Mouse (Mus musculus): ENCODE data around the gene Ptov1. TPM values are rescaled to one million over a fixed set of nuclear protein-coding genes. Genes with fewer than 3 reads are reported as not detected.

Gene Ptov1
- total and polyA plus RNA-seq, 3 experiments: 33.2 to 145 (median 75.4) TPM

- ATAC-seq (ENCODE audit: extremely low read depth, insufficient number of reproducible peaks, low FRiP score, poor library complexity, severe bottlenecking): no peak
- Histone ChIP-seq H3K27me3 (ENCODE audit: insufficient read depth, low read length) (no peaks in the 10 kb centered on the region), H3K4me3 (ENCODE audit: low read depth, low read length) (peak overlapping the region; percentile 91), H3K4me1 (ENCODE audit: insufficient read depth, low read depth, low read length) (peaks cover 65% of the 10 kb centered on the region), H3K9me3 (replicated peaks) (no peaks in the 10 kb centered on the region), H3K36me3 (replicated peaks) (peaks cover 46% of the 10 kb centered on the region)
- DNase-seq (ENCODE audit: low spot score): peak; percentile 16
- TF ChIP-seq CTCF (IDR thresholded peaks at IDR 0.05; ENCODE audit: low read depth, low read length): no peak
- no peak for TF ChIP-seq TAL1 (conservative IDR thresholded peaks at IDR 0.05; ENCODE audit: low read depth, low read length)
- TF ChIP-seq GATA2 (IDR thresholded peaks at IDR 0.05; ENCODE audit: borderline replicate concordance, low read depth, low read length): no peak
- TF ChIP-seq POLR2AphosphoS5 (IDR thresholded peaks at IDR 0.05; ENCODE audit: insufficient replicate concordance, low read depth, low read length): no peak
- no peak for TF ChIP-seq GATA1 (IDR thresholded peaks at IDR 0.05; ENCODE audit: borderline replicate concordance, low read length)
Observed at GRCm38 (mm10) chr7:44891611-44892010, 22.0 kb upstream of the Ptov1 start.

- no peak for ATAC-seq (ENCODE audit: extremely low read depth, insufficient number of reproducible peaks, low FRiP score, poor library complexity, severe bottlenecking)
- peaks cover 55% of the 10 kb centered on the region for H3K36me3 ChIP-seq (replicated peaks)
- no peaks in the 10 kb centered on the region for H3K9me3 ChIP-seq (replicated peaks)
- DNase-seq (ENCODE audit: low spot score): no peak
- H3K27me3 ChIP-seq (ENCODE audit: insufficient read depth, low read length): no peaks in the 10 kb centered on the region
- peaks cover 63% of the 10 kb centered on the region for H3K4me1 ChIP-seq (ENCODE audit: insufficient read depth, low read depth, low read length)
- TF ChIP-seq CTCF (IDR thresholded peaks at IDR 0.05; ENCODE audit: low read depth, low read length) (no peak), POLR2AphosphoS5 (IDR thresholded peaks at IDR 0.05; ENCODE audit: insufficient replicate concordance, low read depth, low read length) (no peak), GATA2 (IDR thresholded peaks at IDR 0.05; ENCODE audit: borderline replicate concordance, low read depth, low read length) (no peak), TAL1 (conservative IDR thresholded peaks at IDR 0.05; ENCODE audit: low read depth, low read length) (no peak)
- H3K4me3 ChIP-seq (ENCODE audit: low read depth, low read length): peak overlapping the region; percentile 11; the same call in 1 of the 2 replicates
Observed at GRCm38 (mm10) chr7:44890737-44891136, 21.1 kb upstream of the Ptov1 start.

GRCm38 (mm10) chr7:44890180-44890579 lies 20.6 kb upstream of the Ptov1 start:
- peaks cover 60% of the 10 kb centered on the region for H3K36me3 ChIP-seq (replicated peaks)
- peaks cover 57% of the 10 kb centered on the region for H3K4me1 ChIP-seq (ENCODE audit: insufficient read depth, low read depth, low read length)
- H3K9me3 ChIP-seq (replicated peaks): no peaks in the 10 kb centered on the region
- DNase-seq (ENCODE audit: low spot score) (no peak), ATAC-seq (ENCODE audit: extremely low read depth, insufficient number of reproducible peaks, low FRiP score, poor library complexity, severe bottlenecking) (no peak)
- TF ChIP-seq POLR2AphosphoS5 (IDR thresholded peaks at IDR 0.05; ENCODE audit: insufficient replicate concordance, low read depth, low read length) (no peak), CTCF (IDR thresholded peaks at IDR 0.05; ENCODE audit: low read depth, low read length) (no peak), GATA2 (IDR thresholded peaks at IDR 0.05; ENCODE audit: borderline replicate concordance, low read depth, low read length) (no peak), TAL1 (conservative IDR thresholded peaks at IDR 0.05; ENCODE audit: low read depth, low read length) (no peak), GATA1 (IDR thresholded peaks at IDR 0.05; ENCODE audit: borderline replicate concordance, low read length) (no peak)
- H3K27me3 ChIP-seq (ENCODE audit: insufficient read depth, low read length): no peaks in the 10 kb centered on the region
- H3K4me3 ChIP-seq (ENCODE audit: low read depth, low read length): no peak overlapping the region; the same call in 1 of the 2 replicates

GRCm38 (mm10) chr7:44888256-44889105 lies 18.9 kb upstream of the Ptov1 start:
- Histone ChIP-seq H3K4me3 (ENCODE audit: low read depth, low read length) (no peak overlapping the region), H3K36me3 (replicated peaks) (peaks cover 75% of the 10 kb centered on the region), H3K4me1 (ENCODE audit: insufficient read depth, low read depth, low read length) (peaks cover 51% of the 10 kb centered on the region), H3K27me3 (ENCODE audit: insufficient read depth, low read length) (no peaks in the 10 kb centered on the region), H3K9me3 (replicated peaks) (no peaks in the 10 kb centered on the region)
- no peak for ATAC-seq (ENCODE audit: extremely low read depth, insufficient number of reproducible peaks, low FRiP score, poor library complexity, severe bottlenecking)
- TF ChIP-seq GATA1 (IDR thresholded peaks at IDR 0.05; ENCODE audit: borderline replicate concordance, low read length) (no peak), GATA2 (IDR thresholded peaks at IDR 0.05; ENCODE audit: borderline replicate concordance, low read depth, low read length) (no peak), POLR2AphosphoS5 (IDR thresholded peaks at IDR 0.05; ENCODE audit: insufficient replicate concordance, low read depth, low read length) (no peak), CTCF (IDR thresholded peaks at IDR 0.05; ENCODE audit: low read depth, low read length) (no peak), TAL1 (conservative IDR thresholded peaks at IDR 0.05; ENCODE audit: low read depth, low read length) (no peak)
- no peak for DNase-seq (ENCODE audit: low spot score)

- DNase-seq (ENCODE audit: low spot score): no peak
- no peak for ATAC-seq (ENCODE audit: extremely low read depth, insufficient number of reproducible peaks, low FRiP score, poor library complexity, severe bottlenecking)
- TF ChIP-seq CTCF (IDR thresholded peaks at IDR 0.05; ENCODE audit: low read depth, low read length) (no peak), GATA2 (IDR thresholded peaks at IDR 0.05; ENCODE audit: borderline replicate concordance, low read depth, low read length) (no peak), TAL1 (conservative IDR thresholded peaks at IDR 0.05; ENCODE audit: low read depth, low read length) (no peak), POLR2AphosphoS5 (IDR thresholded peaks at IDR 0.05; ENCODE audit: insufficient replicate concordance, low read depth, low read length) (no peak), GATA1 (IDR thresholded peaks at IDR 0.05; ENCODE audit: borderline replicate concordance, low read length) (no peak)
- peaks cover 44% of the 10 kb centered on the region for H3K4me1 ChIP-seq (ENCODE audit: insufficient read depth, low read depth, low read length)
- no peak overlapping the region for H3K4me3 ChIP-seq (ENCODE audit: low read depth, low read length)
- no peaks in the 10 kb centered on the region for H3K27me3 ChIP-seq (ENCODE audit: insufficient read depth, low read length)
- peaks cover 90% of the 10 kb centered on the region for H3K36me3 ChIP-seq (replicated peaks)
- H3K9me3 ChIP-seq (replicated peaks): no peaks in the 10 kb centered on the region
Observed at GRCm38 (mm10) chr7:44886964-44887363, 17.4 kb upstream of the Ptov1 start.

- Histone ChIP-seq H3K4me1 (ENCODE audit: insufficient read depth, low read depth, low read length) (peaks cover 26% of the 10 kb centered on the region), H3K4me3 (ENCODE audit: low read depth, low read length) (no peak overlapping the region), H3K36me3 (replicated peaks) (peaks cover 98% of the 10 kb centered on the region), H3K27me3 (ENCODE audit: insufficient read depth, low read length) (no peaks in the 10 kb centered on the region), H3K9me3 (replicated peaks) (no peaks in the 10 kb centered on the region)
- DNase-seq (ENCODE audit: low spot score) (no peak), ATAC-seq (ENCODE audit: extremely low read depth, insufficient number of reproducible peaks, low FRiP score, poor library complexity, severe bottlenecking) (no peak)
- TF ChIP-seq GATA2 (IDR thresholded peaks at IDR 0.05; ENCODE audit: borderline replicate concordance, low read depth, low read length): no peak
- TF ChIP-seq CTCF (IDR thresholded peaks at IDR 0.05; ENCODE audit: low read depth, low read length): no peak
- no peak for TF ChIP-seq POLR2AphosphoS5 (IDR thresholded peaks at IDR 0.05; ENCODE audit: insufficient replicate concordance, low read depth, low read length)
- no peak for TF ChIP-seq GATA1 (IDR thresholded peaks at IDR 0.05; ENCODE audit: borderline replicate concordance, low read length)
- TF ChIP-seq TAL1 (conservative IDR thresholded peaks at IDR 0.05; ENCODE audit: low read depth, low read length): no peak
Observed at GRCm38 (mm10) chr7:44884637-44885036, 15.0 kb upstream of the Ptov1 start.
